ENCODE assay signal across 17 mouse cellular contexts in the genomic region with DNA sequence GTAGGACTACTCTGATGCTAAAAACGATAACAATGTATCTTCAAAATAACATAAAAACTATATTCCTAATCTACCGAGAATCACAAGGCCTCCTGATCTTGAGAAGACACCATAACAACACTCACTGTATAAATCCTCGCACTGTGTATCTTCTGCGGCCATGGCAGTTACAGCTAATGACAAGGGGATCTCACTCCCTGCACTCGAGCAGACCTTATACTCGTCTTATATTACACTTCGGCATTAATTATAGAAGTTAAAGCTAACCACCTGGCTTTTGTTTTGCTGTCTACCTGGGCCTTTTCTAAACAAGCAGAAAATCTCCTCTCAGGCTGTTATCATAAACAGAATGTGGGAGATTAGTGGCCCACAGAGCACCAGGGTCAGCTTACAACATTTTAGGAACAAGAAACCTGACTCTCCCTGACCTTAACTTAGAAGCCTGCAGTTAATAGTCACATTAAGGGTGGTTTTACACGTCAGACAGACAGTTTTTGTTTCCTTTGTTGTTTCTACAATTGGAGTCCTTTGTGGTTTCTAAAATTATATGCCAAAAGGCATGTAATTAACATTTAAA.
DNase-seq lines count a peak whose midpoint lies in the region; ATAC-seq and TF ChIP-seq lines count a peak whose summit lies in the region.
"Had no signal": no experiment of that assay in that cellular context is flagged by ENCODE, and none has a peak within 500 bp of the region (broad histone marks: within the 10 kb centered on the region; RNA-seq: fewer than 3 reads in every experiment).

No protein-coding gene starts in this region.

- no peaks in the 10 kb centered on the region for H3K4me1 ChIP-seq in kidney, postnatal 0 days (replicated peaks; ENCODE audit: insufficient read depth, low read length)
- H3K4me1 ChIP-seq in embryonic facial prominence, embryonic 15.5 days, result no peaks in the 10 kb centered on the region

- no peaks in the 10 kb centered on the region for H3K9me3 ChIP-seq in kidney, postnatal 0 days (replicated peaks; ENCODE audit: low read length)
- no peaks in the 10 kb centered on the region for H3K9me3 ChIP-seq in embryonic facial prominence, embryonic 15.5 days (replicated peaks)
- H3K9me3 ChIP-seq: embryonic facial prominence, embryonic 12.5 days; forebrain, embryonic 13.5 days; heart, embryonic 10.5 days had no signal

- no peak for DNase-seq in gastrocnemius, adult 2 months
- no peak for DNase-seq in gastrocnemius, postnatal 14 days
- DNase-seq in kidney, postnatal 0 days (ENCODE audit: low spot score), result peak; percentile 54
- no peak for DNase-seq in kidney, postnatal 10 days
- DNase-seq in embryo, embryonic 10.5 days (ENCODE audit: low spot score), result peak; percentile 43
- DNase-seq in adipocyte (ENCODE audit: low spot score), result no peak
- DNase-seq in cerebellum, adult 11-12 months, result no peak
- DNase-seq: adrenal gland, postnatal 25 days; cerebellum, postnatal 10 days; forebrain, postnatal 0 days had no signal

- WGBS in kidney, postnatal 0 days, result 28% methylated on average over 8 of the region's 8 CpGs
- 37% methylated on average over 8 of the region's 8 CpGs for WGBS in embryonic facial prominence, embryonic 15.5 days

- no peaks in the 10 kb centered on the region for H3K36me3 ChIP-seq in kidney, postnatal 0 days (ENCODE audit: insufficient read depth, low read length)
- H3K36me3 ChIP-seq in embryonic facial prominence, embryonic 15.5 days, result no peaks in the 10 kb centered on the region
- H3K36me3 ChIP-seq: embryonic facial prominence, embryonic 12.5 days; heart, embryonic 10.5 days had no signal

- 0 out of 2 replicates have a peak overlapping the region, but pooled peaks have one; percentile 39 for H3K27ac ChIP-seq in gastrocnemius, adult 2 months
- H3K27ac ChIP-seq in kidney, postnatal 0 days, result no peak overlapping the region
- H3K27ac ChIP-seq in embryonic facial prominence, embryonic 15.5 days (replicated peaks), result no peak overlapping the region
- H3K27ac ChIP-seq: embryonic facial prominence, embryonic 12.5 days; forebrain, embryonic 13.5 days; heart, embryonic 10.5 days; hindbrain, embryonic 14.5 days had no signal

- no peaks in the 10 kb centered on the region for H3K27me3 ChIP-seq in kidney, postnatal 0 days (ENCODE audit: insufficient read depth, low read length)
- no peaks in the 10 kb centered on the region for H3K27me3 ChIP-seq in embryonic facial prominence, embryonic 15.5 days
- H3K27me3 ChIP-seq: embryonic facial prominence, embryonic 12.5 days; forebrain, embryonic 13.5 days had no signal

- H3K4me3 ChIP-seq in gastrocnemius, adult 2 months, result no peak overlapping the region
- H3K4me3 ChIP-seq in kidney, postnatal 0 days (replicated peaks; ENCODE audit: low read depth, low read length), result no peak overlapping the region
- no peak overlapping the region for H3K4me3 ChIP-seq in embryonic facial prominence, embryonic 15.5 days (replicated peaks)
- H3K4me3 ChIP-seq: embryonic facial prominence, embryonic 12.5 days; forebrain, embryonic 13.5 days; heart, embryonic 10.5 days had no signal

- H3K4me2 ChIP-seq in kidney, postnatal 0 days (ENCODE audit: low read length), result no peak overlapping the region
- no peak overlapping the region for H3K4me2 ChIP-seq in embryonic facial prominence, embryonic 15.5 days (replicated peaks)
- H3K4me2 ChIP-seq: embryonic facial prominence, embryonic 12.5 days; forebrain, embryonic 13.5 days; hindbrain, embryonic 14.5 days had no signal

- no peak for ATAC-seq in kidney, postnatal 0 days (replicated peaks; ENCODE audit: low FRiP score, low read depth)
- peak; percentile 70; the same call in 1 of the 2 replicates for ATAC-seq in embryonic facial prominence, embryonic 15.5 days (ENCODE audit: insufficient number of reproducible peaks, low FRiP score, low TSS enrichment, low read depth)
- ATAC-seq: forebrain, embryonic 13.5 days; forebrain, postnatal 0 days; inflammation-experienced regulatory T-cells, adult 6 months; intestine, postnatal 0 days had no signal

- no peak for TF ChIP-seq CTCF in gastrocnemius, adult 2 months (IDR thresholded peaks at IDR 0.05)
- no peak for TF ChIP-seq CTCF in kidney, postnatal 0 days (IDR thresholded peaks at IDR 0.05; ENCODE audit: low read depth)

- intact Hi-C loops in gastrocnemius, adult 2 months (cut with DNase I), result no loop called here
- intact Hi-C loops in gastrocnemius, postnatal 14 days (cut with DNase I; ENCODE audit: low total_unique reads), result no loop called here

- H3K9ac ChIP-seq in kidney, postnatal 0 days (ENCODE audit: low read depth, low read length), result no peak overlapping the region
- H3K9ac ChIP-seq in embryonic facial prominence, embryonic 15.5 days, result no peak overlapping the region
- H3K9ac ChIP-seq: embryonic facial prominence, embryonic 12.5 days; forebrain, embryonic 13.5 days; forebrain, postnatal 0 days; hindbrain, embryonic 14.5 days had no signal

Comparison
In these comparisons a context has a peak if more than half of its experiments do, and no peak if none do; other contexts are left out.
1. DNase-seq: peak in kidney, postnatal 0 days (single experiment) and embryo, embryonic 10.5 days (single experiment); none in gastrocnemius, adult 2 months (single experiment), gastrocnemius, postnatal 14 days (single experiment), kidney, postnatal 10 days (single experiment), adipocyte (single experiment) and cerebellum, adult 11-12 months (single experiment).